Mouse (Mus musculus) adrenal gland, adult 8-10 months (tissue): Measurements from ENCODE around the gene Lrrn2. TPM values are rescaled to one million over a fixed set of nuclear protein-coding genes. Genes with fewer than 3 reads are reported as not detected.

Source experiments
- DNase-seq: peaks from one replicate; pipeline ENCODE4 v3.0.0; 2022
- total RNA-seq, 4 experiments: library from RNA; stranded (reverse); gene quantifications; 2 replicates each; pipeline ENCODE4 v1.2.4; 2022

Lrrn2 gene
- total RNA-seq, 4 experiments from 2014 or later, result 11.3 to 35.5 (median 24.4) TPM

- DNase-seq, result no peak
Measured at GRCm38 (mm10) chr1:132885701-132886100, 5.6 kb downstream of the Lrrn2 start.

GRCm38 (mm10) chr1:132886626-132887025, 6.6 kb downstream of the Lrrn2 start:
- DNase-seq, result no peak

GRCm38 (mm10) chr1:132888811-132889210, 8.7 kb downstream of the Lrrn2 start:
- DNase-seq, result no peak

GRCm38 (mm10) chr1:132890161-132890794, 10.2 kb downstream of the Lrrn2 start:
- DNase-seq, result no peak

GRCm38 (mm10) chr1:132892065-132892464, 12.0 kb downstream of the Lrrn2 start:
- DNase-seq, result no peak

- no peak for DNase-seq
Measured at GRCm38 (mm10) chr1:132893311-132894077, 13.4 kb downstream of the Lrrn2 start.

- DNase-seq, result no peak
Measured at GRCm38 (mm10) chr1:132899029-132899428, 19.0 kb downstream of the Lrrn2 start.

- DNase-seq, result no peak
Measured at GRCm38 (mm10) chr1:132899626-132900025, 19.6 kb downstream of the Lrrn2 start.

- DNase-seq, result no peak
Measured at GRCm38 (mm10) chr1:132900945-132901344, 20.9 kb downstream of the Lrrn2 start.

- DNase-seq, result no peak
Measured at GRCm38 (mm10) chr1:132903519-132903918, 23.4 kb downstream of the Lrrn2 start.

- DNase-seq, result no peak
Measured at GRCm38 (mm10) chr1:132909090-132909489, 29.0 kb downstream of the Lrrn2 start.

GRCm38 (mm10) chr1:132909951-132910350, 29.9 kb downstream of the Lrrn2 start:
- DNase-seq, result no peak

- DNase-seq, result no peak
Measured at GRCm38 (mm10) chr1:132910414-132911041, 30.5 kb downstream of the Lrrn2 start.

GRCm38 (mm10) chr1:132915849-132916493, 35.9 kb downstream of the Lrrn2 start:
- DNase-seq, result no peak

GRCm38 (mm10) chr1:132917554-132917953, 37.5 kb downstream of the Lrrn2 start:
- DNase-seq, result no peak

GRCm38 (mm10) chr1:132918117-132918680, 38.1 kb downstream of the Lrrn2 start:
- DNase-seq, result no peak

- DNase-seq, result no peak
Measured at GRCm38 (mm10) chr1:132919258-132919657, 39.2 kb downstream of the Lrrn2 start.

- DNase-seq, result no peak
Measured at GRCm38 (mm10) chr1:132921071-132921470, 41.0 kb downstream of the Lrrn2 start.

- no peak for DNase-seq
Measured at GRCm38 (mm10) chr1:132922257-132922656, 42.2 kb downstream of the Lrrn2 start.

GRCm38 (mm10) chr1:132925270-132925669, 45.2 kb downstream of the Lrrn2 start:
- DNase-seq, result no peak

GRCm38 (mm10) chr1:132928032-132928906, 48.2 kb downstream of the Lrrn2 start:
- no peak for DNase-seq

- no peak for DNase-seq
Measured at GRCm38 (mm10) chr1:132928907-132929250, 48.8 kb downstream of the Lrrn2 start.
